Mouse (Mus musculus) intestine, embryonic 14.5 days (tissue): ENCODE measurements around the gene Vpreb1. TPM values are rescaled to one million over a fixed set of nuclear protein-coding genes. Genes with fewer than 3 reads are reported as not detected.

ENCODE experiments used
- ATAC-seq: fragments of 200-750 bp; cut with Nextera tagmentation; replicated peaks from 2 replicates; pipeline ENCODE4 v1.8.0; 2017; ENCODE audit warnings: low read depth, moderate number of reproducible peaks, moderate TSS enrichment, moderate library complexity; ENCODE audit not compliant: low FRiP score, low TSS enrichment
- DNase-seq: peaks from one replicate; pipeline ENCODE4 v3.0.0-alpha.2; 2018; ENCODE audit warnings: low spot score
- H3K27ac ChIP-seq: fragments of 300-500 bp; sonication (generic); 2 replicates; pipeline ENCODE4 v1.5.1; 2014; ENCODE audit warnings: low read depth, mild to moderate bottlenecking, control low read depth
- H3K27me3 ChIP-seq: fragments of 300-500 bp; sonication (generic); replicated peaks from 2 replicates; pipeline ENCODE4 v1.6.1; 2014; ENCODE audit warnings: low read length, control low read depth; ENCODE audit not compliant: control insufficient read depth, insufficient read depth
- H3K36me3 ChIP-seq: fragments of 300-500 bp; sonication (generic); 2 replicates; pipeline ENCODE4 v1.6.1; 2014; ENCODE audit warnings: low read length, control low read depth; ENCODE audit not compliant: control insufficient read depth, insufficient read depth
- H3K4me1 ChIP-seq: fragments of 300-500 bp; sonication (generic); replicated peaks from 2 replicates; pipeline ENCODE4 v1.6.1; 2014; ENCODE audit warnings: low read length, control low read depth, mixed read lengths; ENCODE audit not compliant: control insufficient read depth, insufficient read depth
- H3K4me2 ChIP-seq: fragments of 300-500 bp; sonication (generic); 2 replicates; pipeline ENCODE4 v1.6.1; 2014; ENCODE audit warnings: low read length
- H3K4me3 ChIP-seq: fragments of 300-500 bp; sonication (generic); 2 replicates; pipeline ENCODE4 v1.5.1; 2014; ENCODE audit warnings: low read depth, low read length, control low read depth, mixed read lengths
- H3K9ac ChIP-seq: fragments of 300-500 bp; sonication (generic); 2 replicates; pipeline ENCODE4 v1.6.1; 2014; ENCODE audit warnings: mild to moderate bottlenecking, low read length
- H3K9me3 ChIP-seq: fragments of 300-500 bp; sonication (generic); 2 replicates; pipeline ENCODE4 v1.6.1; 2016; ENCODE audit warnings: low read length, control low read depth; ENCODE audit not compliant: control insufficient read depth
- WGBS: fragments of 180-500 bp; shearing (Covaris S2); extraction: QIAGEN DNeasy Blood & Tissue Kit; methylation state at CpG from one replicate; pipeline ENCODE4 v1.1.7; 2014; 5-methylcytosine and 5-hydroxymethylcytosine counted together
- polyA plus RNA-seq: library from polyadenylated mRNA; unstranded; fragments of >200 nt; fragmentation: Nextera tagmentation; extraction: Ambion mirVana; gene quantifications from 2 replicates; pipeline ENCODE4 v1.2.1, GENCODE M21; 2014

Gene Vpreb1
- polyA plus RNA-seq, result 1.9 and 2.1 TPM in 2 replicates

DNA sequence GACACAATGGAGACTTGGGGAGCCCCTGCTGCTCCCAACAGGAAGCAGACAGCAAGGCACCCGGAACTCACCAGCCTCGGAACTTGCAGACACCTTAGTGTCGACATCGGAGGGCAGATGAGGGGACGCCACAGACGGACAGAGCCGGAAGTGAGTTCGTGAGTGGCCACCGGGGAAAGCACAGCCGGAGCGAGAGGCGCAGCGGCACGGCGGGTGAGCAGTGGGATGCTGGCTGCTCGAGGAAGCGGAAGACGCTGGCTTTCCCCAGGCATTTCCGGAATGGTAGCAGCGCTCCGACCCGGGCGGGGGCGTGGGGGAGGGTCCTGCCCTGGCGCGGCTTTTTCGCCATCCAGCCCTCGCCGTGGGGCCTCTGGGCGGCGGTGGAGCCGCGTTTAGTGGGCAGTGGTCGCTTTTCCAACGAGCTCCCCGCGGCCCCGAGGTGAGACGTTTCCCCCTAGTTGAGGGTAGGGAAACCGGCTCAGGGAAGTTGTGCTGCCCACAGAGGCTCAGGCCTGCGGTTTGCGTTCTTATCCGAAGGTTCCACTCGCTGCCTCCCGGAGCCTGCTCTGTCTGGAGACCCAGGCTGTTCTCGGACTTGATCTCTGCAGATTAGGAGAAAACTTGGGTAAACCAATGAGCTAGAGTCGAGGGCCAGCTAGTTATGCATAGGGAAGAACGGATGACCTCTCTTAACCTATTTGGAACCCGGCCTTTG lies at the start of gene Vpreb1, which contains the start of gene Top3b:
Vpreb1 (minus strand) TSS at position 227 of the 715 bp plus-strand sequence.
Top3b (plus strand) TSS at position 120 of the 715 bp plus-strand sequence.
- H3K36me3 ChIP-seq, result peaks cover 6% of the 10 kb centered on the region
- peak within 1 kb of the TSS; percentile 91 for H3K27ac ChIP-seq
- peak within 1 kb of the TSS; percentile 80 for H3K9ac ChIP-seq
- H3K4me1 ChIP-seq, result peaks cover 6% of the 10 kb centered on the region; the same call in 1 of the 2 replicates
- DNase-seq (peak; percentile 97), ATAC-seq (peak; percentile 98)
- WGBS, result under 1% methylated on average over 49 of the region's 49 CpGs
- H3K9me3 ChIP-seq, result no peaks in the 10 kb centered on the region
- H3K27me3 ChIP-seq, result no peaks in the 10 kb centered on the region
- peak within 1 kb of the TSS; percentile 51 for H3K4me2 ChIP-seq
- H3K4me3 ChIP-seq, result peak within 1 kb of the TSS; percentile 62

- Histone ChIP-seq H3K27ac (no peak overlapping the region), H3K27me3 (no peaks in the 10 kb centered on the region), H3K9ac (no peak overlapping the region), H3K4me1 (no peaks in the 10 kb centered on the region), H3K4me2 (no peak overlapping the region), H3K4me3 (no peak overlapping the region), H3K9me3 (no peaks in the 10 kb centered on the region), H3K36me3 (peaks cover 92% of the 10 kb centered on the region)
- WGBS, result 93% methylated on average over 7 of the region's 7 CpGs
- DNase-seq (no peak), ATAC-seq (no peak)
Measured at GRCm38 (mm10) chr16:16918441-16919117, 47.9 kb upstream of the Vpreb1 start.

- H3K27ac ChIP-seq, result no peak overlapping the region
- H3K4me3 ChIP-seq, result no peak overlapping the region
- H3K4me2 ChIP-seq, result no peak overlapping the region
- no peak overlapping the region for H3K9ac ChIP-seq
- H3K36me3 ChIP-seq, result peaks cover 86% of the 10 kb centered on the region
- no peaks in the 10 kb centered on the region for H3K9me3 ChIP-seq
- no peaks in the 10 kb centered on the region for H3K27me3 ChIP-seq
- DNase-seq (no peak), ATAC-seq (no peak)
- H3K4me1 ChIP-seq, result no peaks in the 10 kb centered on the region
- WGBS, result 71% methylated on average over 1 of the region's 1 CpGs
Measured at GRCm38 (mm10) chr16:16913440-16913839, 42.8 kb upstream of the Vpreb1 start.

DNA sequence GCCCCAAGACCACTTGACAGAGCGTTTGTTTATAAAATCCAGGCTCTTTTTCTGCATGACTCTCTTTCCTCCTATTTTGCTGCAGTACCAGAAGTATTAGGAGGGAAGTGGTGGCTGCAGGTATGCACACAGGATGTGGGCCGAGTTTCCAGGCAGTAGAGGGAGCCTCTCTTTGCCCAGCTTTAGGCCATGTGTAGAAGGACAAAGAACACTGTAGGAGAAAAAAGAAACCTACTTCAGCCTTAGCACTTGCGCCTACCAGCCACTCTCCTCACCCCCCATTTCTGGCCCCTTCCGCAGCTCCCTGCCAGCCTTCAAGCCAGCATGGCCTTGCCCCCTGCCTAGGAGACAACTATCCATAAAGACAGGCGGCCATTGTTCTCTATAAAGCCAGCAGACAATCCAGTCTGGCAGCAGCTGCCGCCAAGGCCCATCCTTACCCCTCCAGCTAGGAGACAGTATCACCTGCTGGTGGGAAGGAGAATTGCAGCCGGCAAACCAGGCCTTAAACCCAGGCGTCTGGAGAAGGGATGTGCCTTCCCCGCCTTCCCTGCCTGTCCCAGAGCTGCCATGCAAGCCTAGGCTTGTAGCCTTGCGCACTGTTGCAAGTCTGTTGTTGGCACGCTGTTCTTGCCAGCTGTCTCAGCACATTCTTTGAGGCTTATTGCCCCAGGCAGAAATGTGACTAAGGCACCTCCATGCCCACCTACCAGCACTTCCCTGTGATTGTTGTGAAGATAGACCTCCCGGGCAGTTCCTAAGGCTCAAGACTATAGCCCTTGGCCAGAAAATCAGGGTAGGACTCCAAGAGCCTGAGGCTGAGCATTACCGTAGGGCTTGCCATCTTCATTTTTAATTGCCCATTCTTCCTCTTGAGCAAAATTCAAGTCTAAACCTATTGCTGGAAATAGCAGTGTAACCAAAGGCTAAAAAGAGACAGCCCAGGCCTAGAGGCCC lies 41.3 kb upstream of the Vpreb1 start:
- WGBS, result 45% methylated on average over 13 of the region's 13 CpGs

GRCm38 (mm10) chr16:16907799-16908198 lies 37.2 kb upstream of the Vpreb1 start:
- Histone ChIP-seq H3K27ac (0 out of 2 replicates have a peak overlapping the region, but pooled peaks have one; percentile 10), H3K27me3 (no peaks in the 10 kb centered on the region), H3K9ac (no peak overlapping the region), H3K9me3 (no peaks in the 10 kb centered on the region), H3K4me2 (no peak overlapping the region), H3K36me3 (peaks cover 70% of the 10 kb centered on the region), H3K4me1 (no peaks in the 10 kb centered on the region), H3K4me3 (no peak overlapping the region)
- DNase-seq (no peak), ATAC-seq (no peak)
- WGBS, result 73% methylated on average over 6 of the region's 6 CpGs

More for the DNA sequence above, 41.3 kb upstream of the Vpreb1 start:
- Histone ChIP-seq H3K4me2 (no peak overlapping the region), H3K9me3 (no peaks in the 10 kb centered on the region), H3K4me3 (no peak overlapping the region), H3K4me1 (no peaks in the 10 kb centered on the region), H3K36me3 (peaks cover 80% of the 10 kb centered on the region), H3K9ac (no peak overlapping the region), H3K27ac (peak overlapping the region; percentile 62), H3K27me3 (no peaks in the 10 kb centered on the region)
- peak; percentile 82 for DNase-seq
- peak; percentile 80 for ATAC-seq

DNA sequence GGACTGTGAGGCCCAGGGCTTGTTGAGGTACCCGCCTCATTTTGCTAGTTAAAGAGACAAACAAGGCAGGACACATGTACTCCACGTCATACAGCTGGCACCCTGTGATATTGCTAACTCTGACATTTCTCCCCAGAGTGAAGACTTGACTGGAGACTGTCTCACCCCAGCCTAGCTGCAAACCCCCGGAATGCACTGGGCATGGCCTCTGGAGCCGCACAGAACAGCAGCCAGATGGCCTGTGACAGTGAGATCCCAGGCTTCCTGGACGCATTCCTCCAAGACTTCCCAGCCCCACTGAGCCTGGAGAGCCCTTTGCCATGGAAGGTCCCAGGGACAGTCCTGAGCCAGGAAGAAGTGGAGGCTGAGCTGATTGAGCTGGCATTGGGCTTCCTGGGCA lies 32.5 kb upstream of the Vpreb1 start:
- peaks cover 36% of the 10 kb centered on the region for H3K36me3 ChIP-seq
- no peak overlapping the region for H3K4me3 ChIP-seq
- WGBS, result 90% methylated on average over 5 of the region's 5 CpGs
- H3K9me3 ChIP-seq, result no peaks in the 10 kb centered on the region
- no peak overlapping the region for H3K9ac ChIP-seq
- H3K4me2 ChIP-seq, result no peak overlapping the region
- no peaks in the 10 kb centered on the region for H3K27me3 ChIP-seq
- H3K4me1 ChIP-seq, result no peaks in the 10 kb centered on the region
- no peak overlapping the region for H3K27ac ChIP-seq
- no peak for ATAC-seq
- DNase-seq, result no peak

GRCm38 (mm10) chr16:16902329-16902728 lies 31.7 kb upstream of the Vpreb1 start:
- H3K36me3 ChIP-seq, result peaks cover 33% of the 10 kb centered on the region
- H3K9me3 ChIP-seq, result no peaks in the 10 kb centered on the region
- no peak overlapping the region for H3K9ac ChIP-seq
- no peak overlapping the region for H3K4me2 ChIP-seq
- no peak for ATAC-seq
- WGBS, result 83% methylated on average over 4 of the region's 4 CpGs
- peaks cover 4% of the 10 kb centered on the region for H3K4me1 ChIP-seq
- no peak overlapping the region for H3K4me3 ChIP-seq
- no peak for DNase-seq
- H3K27ac ChIP-seq, result no peak overlapping the region
- no peaks in the 10 kb centered on the region for H3K27me3 ChIP-seq

- Histone ChIP-seq H3K36me3 (peaks cover 16% of the 10 kb centered on the region), H3K9me3 (no peaks in the 10 kb centered on the region), H3K4me3 (peak overlapping the region; percentile 56), H3K27me3 (no peaks in the 10 kb centered on the region), H3K4me1 (peaks cover 9% of the 10 kb centered on the region), H3K9ac (peak overlapping the region; percentile 60), H3K4me2 (peak overlapping the region; percentile 82), H3K27ac (peak overlapping the region; percentile 3; the same call in 1 of the 2 replicates)
- 26% methylated on average over 10 of the region's 10 CpGs for WGBS
- ATAC-seq (no peak), DNase-seq (no peak)
Measured at GRCm38 (mm10) chr16:16897056-16897584, 26.5 kb upstream of the Vpreb1 start.
